Mouse (Mus musculus) heart, postnatal 0 days (tissue): ENCODE measurements at regions not wholly inside any gene's neighbourhood (a gene's known extent, or its start where the extent isn't known, plus 50 kb on each side); places are given as distances from the start of the nearest gene placed in this dataset.

ENCODE experiments used
- ATAC-seq: fragments of 200-750 bp; cut with Nextera tagmentation; 2 replicates; pipeline ENCODE4 v1.8.0; 2017; ENCODE audit warnings: low read depth, moderate number of reproducible peaks, moderate library complexity; ENCODE audit not compliant: insufficient read depth
- DNase-seq: peaks from one replicate; pipeline ENCODE4 v3.0.0-alpha.2; 2016; ENCODE audit warnings: low spot score
- H3K27ac ChIP-seq: fragments of 300-500 bp; sonication (generic); 2 replicates; pipeline ENCODE4 v1.5.1; 2014; ENCODE audit warnings: low read depth, mild to moderate bottlenecking
- H3K27me3 ChIP-seq: fragments of 300-500 bp; sonication (generic); 2 replicates; pipeline ENCODE4 v1.6.1; 2014; ENCODE audit warnings: low read length, mixed read lengths; ENCODE audit not compliant: control insufficient read depth, insufficient read depth
- H3K36me3 ChIP-seq: fragments of 300-500 bp; sonication (generic); replicated peaks from 2 replicates; pipeline ENCODE4 v1.6.1; 2014; ENCODE audit warnings: low read length, mixed read lengths; ENCODE audit not compliant: control insufficient read depth, insufficient read depth
- H3K4me1 ChIP-seq: fragments of 300-500 bp; sonication (generic); 2 replicates; pipeline ENCODE4 v1.6.1; 2014; ENCODE audit warnings: antibody characterized with exemption; ENCODE audit not compliant: control insufficient read depth, insufficient read depth
- H3K4me2 ChIP-seq: fragments of 300-500 bp; sonication (generic); 2 replicates; pipeline ENCODE4 v1.6.1; 2014; ENCODE audit warnings: low read depth, mild to moderate bottlenecking, low read length, moderate library complexity
- H3K4me3 ChIP-seq: fragments of 300-500 bp; sonication (generic); 2 replicates; pipeline ENCODE4 v1.5.1; 2014; ENCODE audit warnings: low read depth, low read length
- H3K9ac ChIP-seq: fragments of 300-500 bp; sonication (generic); replicated peaks from 2 replicates; pipeline ENCODE4 v1.6.1; 2014; ENCODE audit warnings: low read depth, low read length, mixed read lengths
- H3K9me3 ChIP-seq: fragments of 300-500 bp; sonication (generic); replicated peaks from 2 replicates; pipeline ENCODE4 v1.6.1; 2016; ENCODE audit warnings: low read length; ENCODE audit not compliant: control insufficient read depth
- CTCF ChIP-seq: IDR thresholded peaks from 2 replicates; pipeline ENCODE4 v1.5.1; 2016; ENCODE audit warnings: antibody characterized with exemption, control low read depth, low read depth
- EP300 ChIP-seq: IDR thresholded peaks from 2 replicates; pipeline ENCODE4 v1.6.1; 2016; ENCODE audit warnings: antibody characterized with exemption, low read depth
- WGBS: fragments of 180-500 bp; shearing (Covaris S2); extraction: QIAGEN DNeasy Blood & Tissue Kit; methylation state at CpG from one replicate; pipeline ENCODE4 v1.1.7; 2014; 5-methylcytosine and 5-hydroxymethylcytosine counted together

GRCm38 (mm10) chr9:16926315-16926984 is 425.4 kb upstream of the Fat3 start:
- no peak for ATAC-seq
- H3K9me3 ChIP-seq, result no peaks in the 10 kb centered on the region
- H3K27me3 ChIP-seq, result no peaks in the 10 kb centered on the region
- TF ChIP-seq CTCF, result no peak
- no peak for TF ChIP-seq EP300
- no peak overlapping the region for H3K27ac ChIP-seq
- no peak for DNase-seq
- H3K36me3 ChIP-seq, result no peaks in the 10 kb centered on the region
- no peak overlapping the region for H3K4me2 ChIP-seq
- H3K4me3 ChIP-seq, result no peak overlapping the region
- no peaks in the 10 kb centered on the region for H3K4me1 ChIP-seq
- 82% methylated on average over 4 of the region's 4 CpGs for WGBS
- H3K9ac ChIP-seq, result no peak overlapping the region

GRCm38 (mm10) chr9:16925279-16925678 is 424.2 kb upstream of the Fat3 start:
- 77% methylated on average over 2 of the region's 2 CpGs for WGBS
- TF ChIP-seq EP300 (no peak), CTCF (no peak)
- no peaks in the 10 kb centered on the region for H3K36me3 ChIP-seq
- no peak for DNase-seq
- no peak overlapping the region for H3K4me2 ChIP-seq
- no peak for ATAC-seq
- H3K4me3 ChIP-seq, result no peak overlapping the region
- no peaks in the 10 kb centered on the region for H3K4me1 ChIP-seq
- H3K27ac ChIP-seq, result no peak overlapping the region
- no peaks in the 10 kb centered on the region for H3K9me3 ChIP-seq
- no peak overlapping the region for H3K9ac ChIP-seq
- no peaks in the 10 kb centered on the region for H3K27me3 ChIP-seq

- Histone ChIP-seq H3K4me3 (no peak overlapping the region), H3K27me3 (no peaks in the 10 kb centered on the region), H3K36me3 (no peaks in the 10 kb centered on the region), H3K4me1 (no peaks in the 10 kb centered on the region), H3K27ac (no peak overlapping the region), H3K9me3 (no peaks in the 10 kb centered on the region), H3K4me2 (no peak overlapping the region), H3K9ac (no peak overlapping the region)
- DNase-seq (no peak), ATAC-seq (no peak)
- TF ChIP-seq CTCF (no peak), EP300 (no peak)
Observed at GRCm38 (mm10) chr9:16906155-16906554, 405.1 kb upstream of the Fat3 start.

GRCm38 (mm10) chr9:16899060-16899459 is 398.0 kb upstream of the Fat3 start:
- H3K4me2 ChIP-seq, result no peak overlapping the region
- ATAC-seq, result no peak

GRCm38 (mm10) chr9:16852458-16853026 is 351.5 kb upstream of the Fat3 start:
- Histone ChIP-seq H3K27me3 (no peaks in the 10 kb centered on the region), H3K9ac (no peak overlapping the region), H3K9me3 (no peaks in the 10 kb centered on the region), H3K27ac (no peak overlapping the region), H3K4me1 (no peaks in the 10 kb centered on the region), H3K36me3 (no peaks in the 10 kb centered on the region), H3K4me3 (no peak overlapping the region), H3K4me2 (no peak overlapping the region)
- WGBS, result 66% methylated on average over 10 of the region's 10 CpGs
- no peak for TF ChIP-seq CTCF
- TF ChIP-seq EP300, result no peak
- ATAC-seq (no peak), DNase-seq (no peak)

More at GRCm38 (mm10) chr9:16899060-16899459, 398.0 kb upstream of the Fat3 start:
- no peaks in the 10 kb centered on the region for H3K4me1 ChIP-seq
- DNase-seq, result no peak
- no peaks in the 10 kb centered on the region for H3K27me3 ChIP-seq
- H3K36me3 ChIP-seq, result no peaks in the 10 kb centered on the region
- no peaks in the 10 kb centered on the region for H3K9me3 ChIP-seq
- no peak overlapping the region for H3K4me3 ChIP-seq
- H3K9ac ChIP-seq, result no peak overlapping the region
- no peak overlapping the region for H3K27ac ChIP-seq
- no peak for TF ChIP-seq CTCF
- 62% methylated on average over 2 of the region's 2 CpGs for WGBS

- no peaks in the 10 kb centered on the region for H3K36me3 ChIP-seq
- no peak overlapping the region for H3K9ac ChIP-seq
- no peaks in the 10 kb centered on the region for H3K27me3 ChIP-seq
- no peak overlapping the region for H3K4me2 ChIP-seq
- TF ChIP-seq CTCF, result no peak
- no peak for TF ChIP-seq EP300
- no peak overlapping the region for H3K27ac ChIP-seq
- DNase-seq, result no peak
- no peak for ATAC-seq
- H3K9me3 ChIP-seq, result 0 out of 2 replicates have a peak, but pooled peaks cover under 1% of the 10 kb centered on the region
- WGBS, result 57% methylated on average over 2 of the region's 2 CpGs
- no peak overlapping the region for H3K4me3 ChIP-seq
- no peaks in the 10 kb centered on the region for H3K4me1 ChIP-seq
Observed at GRCm38 (mm10) chr9:16808494-16808893, 307.4 kb upstream of the Fat3 start.
